Mouse (Mus musculus) cerebellum, adult 18-20 months (tissue): ENCODE data around the gene Lrp8.

Source experiments
- DNase-seq, 2 experiments: peaks; one replicate each; pipeline ENCODE4 v3.0.0; 2021

The Lrp8 gene

GRCm38 (mm10) chr4:107808655-107809054 lies 6.6 kb downstream of the Lrp8 start:
- no peak for DNase-seq

GRCm38 (mm10) chr4:107811006-107811405 lies 8.9 kb downstream of the Lrp8 start:
- DNase-seq: no peak

DNA sequence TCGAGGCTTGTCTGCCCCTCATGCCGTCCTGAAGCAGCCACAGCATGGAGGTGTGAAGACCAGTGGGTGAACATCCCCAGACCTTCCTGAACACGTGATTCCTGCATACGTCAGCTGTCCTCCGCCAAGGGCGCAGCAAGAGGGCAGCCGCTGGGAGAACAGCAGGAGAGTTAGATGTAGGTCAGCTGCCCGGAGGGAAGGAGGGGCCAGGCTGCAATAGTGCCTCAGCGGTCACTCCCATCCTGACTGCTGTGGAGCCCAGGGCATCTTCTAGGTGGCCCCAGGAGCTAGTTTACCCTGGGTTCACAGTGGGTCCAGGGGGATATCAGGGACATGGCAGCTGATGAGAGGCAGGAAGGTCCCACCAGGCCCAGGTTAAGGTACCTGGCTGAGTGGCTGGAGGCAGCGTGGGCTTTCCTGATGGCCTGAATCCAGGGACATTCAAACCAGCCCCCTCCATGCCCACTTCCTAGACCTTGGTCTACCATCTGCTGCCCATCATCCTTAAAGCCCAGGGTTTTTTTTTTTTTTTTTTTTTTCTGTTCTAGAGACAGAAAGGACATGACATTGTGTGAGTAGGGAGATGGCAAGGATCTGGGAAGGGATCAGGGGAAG lies 9.8 kb downstream of the Lrp8 start:
- no peak for DNase-seq

- DNase-seq: no peak
Observed at GRCm38 (mm10) chr4:107812336-107812735, 10.3 kb downstream of the Lrp8 start.

DNA sequence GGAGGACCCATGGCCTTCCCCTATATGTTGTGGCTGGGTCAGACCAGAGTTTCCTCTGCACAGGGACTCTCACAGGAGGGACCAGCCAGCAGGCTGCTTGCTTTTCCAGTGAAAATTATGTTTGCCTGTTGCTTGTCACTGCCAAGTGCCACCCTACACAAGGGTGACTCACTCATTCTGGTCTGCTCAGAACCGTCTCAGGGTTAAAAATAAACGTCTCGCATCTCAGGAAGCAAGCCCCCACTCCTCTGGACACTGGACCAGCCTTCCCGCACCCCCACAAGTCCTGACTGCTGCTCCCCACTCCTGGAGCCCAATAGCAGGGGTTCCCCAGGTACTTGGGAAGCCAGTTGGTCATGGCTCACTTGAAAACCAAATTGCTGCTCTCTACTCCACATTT lies 14.4 kb downstream of the Lrp8 start:
- DNase-seq: no peak

DNA sequence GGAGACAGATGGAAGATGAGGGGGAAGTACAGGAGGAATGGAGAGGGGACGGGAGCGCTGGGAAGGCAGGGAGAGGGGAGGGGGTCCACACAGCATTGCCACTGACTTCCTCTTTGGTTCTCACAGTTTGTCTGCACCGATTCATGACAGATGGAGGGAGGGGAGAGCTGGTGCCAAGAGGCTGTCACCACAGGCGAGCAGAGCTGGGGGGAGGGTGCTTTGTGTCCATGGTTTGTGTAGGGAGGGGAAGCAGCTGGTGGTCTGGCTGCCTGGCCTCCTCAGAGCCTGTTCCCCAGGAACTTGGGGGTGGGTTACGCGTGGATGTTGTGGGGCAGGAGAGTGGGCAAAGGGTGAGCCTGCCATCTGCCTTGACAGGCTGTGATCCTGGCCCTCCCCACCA lies 15.4 kb downstream of the Lrp8 start:
- DNase-seq: peak in 1 of 2 experiments; percentile 50

- DNase-seq: no peak
Observed at GRCm38 (mm10) chr4:107819990-107820719, 18.1 kb downstream of the Lrp8 start.

DNA sequence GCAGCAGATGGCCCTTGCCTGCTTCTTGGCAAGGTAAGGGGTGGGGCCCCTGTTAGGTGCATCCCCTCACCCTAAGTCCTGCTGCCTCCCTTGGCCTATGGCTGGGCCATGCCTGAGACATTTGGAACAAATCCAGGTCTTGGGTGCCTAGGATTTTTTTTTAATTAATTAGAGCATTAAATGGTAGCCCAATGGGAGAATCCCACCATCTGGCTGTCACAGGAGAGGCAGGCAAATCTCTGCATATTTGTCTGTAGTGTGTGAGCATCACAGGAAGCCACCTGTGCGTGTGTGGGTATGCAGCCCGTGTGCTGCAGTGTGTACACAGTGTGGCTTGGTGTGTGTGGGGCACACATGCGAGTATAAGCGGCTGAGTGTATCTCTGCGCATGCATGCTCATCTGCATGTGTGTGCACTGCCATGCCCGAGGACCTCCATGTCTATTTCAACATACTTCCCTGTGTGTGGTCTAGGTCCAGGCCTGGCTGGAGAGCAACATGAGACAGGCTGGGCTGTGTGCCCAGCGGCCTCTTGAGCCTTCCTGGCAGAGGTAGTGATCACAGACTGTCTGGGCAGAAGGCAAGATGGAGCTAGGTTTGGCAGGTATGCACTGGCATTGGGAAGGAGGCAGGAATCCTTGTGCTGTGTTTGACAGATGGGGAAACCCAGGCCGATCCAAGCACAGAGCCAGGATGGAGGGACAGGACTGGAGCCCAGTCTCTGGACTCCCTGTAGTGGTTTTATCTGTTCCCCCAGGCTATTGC lies 19.0 kb downstream of the Lrp8 start:
- peak; percentile 93 to 95 for DNase-seq

- DNase-seq: no peak
Observed at GRCm38 (mm10) chr4:107822936-107823411, 20.9 kb downstream of the Lrp8 start.

DNA sequence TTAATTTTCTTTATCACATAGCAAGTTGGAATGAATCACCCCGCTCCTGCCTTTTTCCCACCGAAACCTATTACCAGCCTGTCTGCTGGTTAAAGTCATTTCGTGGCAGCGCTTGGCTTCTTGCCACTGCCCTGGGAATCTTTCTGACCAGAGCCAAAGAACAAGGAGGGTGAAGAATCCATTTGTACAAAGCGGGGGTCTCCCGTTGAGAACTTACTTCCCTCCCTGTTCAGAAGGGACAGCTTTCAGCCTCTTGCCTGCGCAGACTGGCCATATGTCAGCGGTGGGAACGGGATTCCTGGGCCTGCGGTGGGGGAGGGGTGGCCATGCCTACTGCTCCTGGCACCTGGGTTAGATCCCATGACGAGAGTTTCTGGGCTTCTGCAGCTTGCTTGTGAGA lies 21.4 kb downstream of the Lrp8 start:
- DNase-seq: peak; percentile 58 to 69

GRCm38 (mm10) chr4:107828727-107829218 lies 26.7 kb downstream of the Lrp8 start:
- no peak for DNase-seq

GRCm38 (mm10) chr4:107829675-107830074 lies 27.6 kb downstream of the Lrp8 start:
- DNase-seq: peak in 1 of 2 experiments; percentile 38

- no peak for DNase-seq
Observed at GRCm38 (mm10) chr4:107830189-107830588, 28.1 kb downstream of the Lrp8 start.

DNA sequence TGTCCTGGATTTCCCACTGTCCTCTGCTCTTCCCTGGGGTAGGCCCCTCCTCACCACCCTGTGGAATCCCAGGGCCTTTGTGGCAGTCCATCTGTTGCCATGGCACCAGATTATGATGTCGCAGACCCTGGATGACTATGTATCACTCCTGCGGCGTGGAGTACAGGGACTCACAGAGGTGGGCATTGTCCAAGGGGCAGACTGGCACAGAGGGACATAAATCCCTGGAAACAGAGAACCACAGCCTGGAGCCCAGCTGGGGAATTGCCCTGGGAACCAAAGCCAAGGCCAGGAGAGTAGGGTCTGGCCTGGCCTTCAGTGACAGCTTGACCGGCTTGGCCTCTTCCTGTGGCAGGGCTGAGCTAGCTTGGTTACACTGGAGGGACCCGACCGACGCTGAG lies 28.8 kb downstream of the Lrp8 start:
- DNase-seq: peak; percentile 50 to 55

- no peak for DNase-seq
Observed at GRCm38 (mm10) chr4:107831678-107832077, 29.6 kb downstream of the Lrp8 start.

DNA sequence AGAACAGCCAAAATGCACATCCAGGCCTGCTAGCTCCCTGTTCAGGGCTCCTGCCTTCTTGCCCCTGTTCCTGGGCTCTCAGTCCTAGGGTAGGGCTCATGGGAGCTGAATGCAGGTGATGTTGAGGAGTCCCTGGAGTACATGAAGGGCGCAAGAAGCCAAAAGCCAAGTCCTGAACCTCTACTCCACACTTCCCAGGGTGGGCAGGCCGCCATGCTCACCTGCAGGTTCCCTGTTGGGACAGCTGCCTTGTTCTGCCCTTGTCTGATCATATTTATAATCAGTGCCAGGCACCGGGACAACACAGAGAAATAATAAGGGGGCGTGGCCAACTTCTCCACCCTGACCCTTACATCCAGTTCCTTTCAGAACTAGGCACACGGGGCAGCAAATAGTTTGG lies 31.5 kb downstream of the Lrp8 start:
- no peak for DNase-seq

- DNase-seq: no peak
Observed at GRCm38 (mm10) chr4:107834643-107835314, 32.7 kb downstream of the Lrp8 start.

- DNase-seq: no peak
Observed at GRCm38 (mm10) chr4:107835508-107835909, 33.4 kb downstream of the Lrp8 start.

GRCm38 (mm10) chr4:107836758-107837157 lies 34.7 kb downstream of the Lrp8 start:
- DNase-seq: peak; percentile 65 to 67

- no peak for DNase-seq
Observed at GRCm38 (mm10) chr4:107837910-107838309, 35.8 kb downstream of the Lrp8 start.

DNA sequence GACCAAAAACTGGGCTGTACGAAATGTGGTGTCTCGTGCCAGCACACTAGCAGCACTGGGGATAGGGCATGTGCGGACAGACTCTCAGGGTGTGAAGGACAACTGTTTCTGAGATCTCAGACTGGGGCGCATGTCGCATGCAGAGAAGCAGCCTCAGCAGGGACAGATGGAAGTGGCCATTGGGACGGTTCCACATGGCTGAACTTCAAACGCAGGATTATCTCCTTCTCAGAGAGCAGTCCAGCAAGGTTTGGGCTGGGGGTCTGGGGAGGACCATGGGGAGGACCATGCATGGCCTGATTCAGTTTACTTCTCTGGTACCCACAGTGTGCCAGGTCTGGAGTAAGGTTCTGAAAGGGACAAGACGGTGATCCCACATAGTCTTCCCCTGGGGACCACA lies 41.6 kb downstream of the Lrp8 start:
- peak; percentile 72 to 73 for DNase-seq

DNA sequence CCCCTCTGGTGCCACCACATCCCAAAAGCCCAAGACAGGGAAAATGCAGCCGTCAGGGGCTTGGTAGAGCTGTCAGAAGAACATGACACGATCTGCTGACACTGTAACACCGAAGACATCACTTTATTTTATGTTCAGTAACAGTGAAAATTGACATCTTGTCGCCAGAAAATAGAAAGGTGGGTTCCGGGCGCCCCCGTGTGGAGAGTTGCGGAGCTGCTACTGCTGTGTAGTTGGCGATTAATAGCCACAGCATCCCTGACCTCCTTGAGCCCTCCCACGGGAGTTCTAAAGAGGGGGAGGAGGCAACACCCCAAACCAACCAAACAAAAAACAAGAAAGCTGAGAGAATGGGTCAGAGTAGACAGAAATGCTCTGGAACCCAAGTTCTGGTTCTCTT lies 42.9 kb downstream of the Lrp8 start:
- DNase-seq: peak; percentile 70 to 87

DNA sequence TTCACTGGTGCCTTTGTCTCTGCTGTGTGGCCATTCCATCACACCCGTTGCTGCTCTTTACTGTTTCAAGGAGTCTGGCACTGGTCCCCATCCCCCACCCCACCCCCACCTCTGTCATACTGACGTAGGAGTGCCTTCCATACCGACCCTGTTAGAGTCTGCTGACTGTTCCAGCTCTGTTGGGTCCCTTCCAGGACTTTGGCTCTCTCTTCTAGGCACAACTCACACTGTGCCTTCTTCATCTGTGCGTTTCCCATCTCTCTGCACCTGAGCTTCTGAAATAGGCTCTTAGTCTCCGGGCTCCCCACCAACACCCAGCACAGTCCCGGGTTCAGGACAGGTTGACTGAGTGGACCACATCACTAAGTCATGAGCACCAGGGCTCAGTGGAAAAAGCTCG lies 44.7 kb downstream of the Lrp8 start:
- no peak for DNase-seq
